Mouse (Mus musculus) erythroblast, embryonic 14.5 days (primary cell): ENCODE results near the gene Garnl3.

Source experiments
- GATA1 ChIP-seq: IDR thresholded peaks from 2 replicates; pipeline ENCODE4 v1.6.1; 2012; ENCODE audit warnings: low read length, inconsistent platforms, mixed read lengths
- TAL1 ChIP-seq: IDR thresholded peaks from 3 replicates; pipeline ENCODE4 v1.6.1; 2012; ENCODE audit warnings: low read length, inconsistent platforms, mixed read lengths

DNA sequence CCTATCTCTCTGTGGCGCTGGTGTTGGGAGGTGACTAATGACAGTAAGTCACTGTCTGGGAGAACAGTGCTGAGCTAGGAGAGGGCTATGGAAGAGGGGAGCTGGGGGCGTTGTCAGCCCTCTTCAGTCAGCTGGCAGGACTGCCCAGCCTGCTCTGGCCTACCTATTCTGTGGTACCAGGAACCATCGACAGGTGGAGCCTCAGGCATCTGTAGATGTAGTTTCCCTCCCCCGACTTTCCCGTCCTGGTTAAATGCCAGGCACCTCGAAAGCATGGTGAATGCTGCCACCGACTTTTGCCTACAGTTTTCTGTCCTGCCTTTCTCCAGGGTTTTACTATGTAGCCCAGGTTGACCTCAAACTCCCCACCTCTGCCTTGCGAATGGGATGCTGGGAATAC, 174.1 kb downstream of the Garnl3 start:
- no peak for TF ChIP-seq GATA1
- TF ChIP-seq TAL1, result no peak
